Mouse (Mus musculus) C2C12 (cell line): ENCODE data around the gene Gpr157. TPM values are rescaled to one million over a fixed set of nuclear protein-coding genes. Genes with fewer than 3 reads are reported as not detected.

Source experiments
- H3K27me3 ChIP-seq: one replicate; pipeline ENCODE4 v1.6.1; 2011; ENCODE audit not compliant: control insufficient read depth, insufficient read depth, insufficient read length
- H3K36me3 ChIP-seq: one replicate; pipeline ENCODE4 v1.6.1; 2011; ENCODE audit not compliant: control insufficient read depth, insufficient read depth
- H3K4me3 ChIP-seq: one replicate; pipeline ENCODE4 v1.5.1; 2011; ENCODE audit warnings: mild to moderate bottlenecking, control low read depth; ENCODE audit not compliant: poor library complexity, insufficient read depth, severe bottlenecking
- H3K79me2 ChIP-seq: one replicate; pipeline ENCODE4 v1.6.1; 2011; ENCODE audit not compliant: control insufficient read depth, insufficient read depth
- H3K79me3 ChIP-seq: one replicate; pipeline ENCODE4 v1.6.1; 2011; ENCODE audit warnings: low read depth, control low read depth
- H3ac ChIP-seq: one replicate; pipeline ENCODE3; 2011; ENCODE audit warnings: low read depth; ENCODE audit not compliant: control insufficient read depth, insufficient read length
- CEBPB ChIP-seq: IDR thresholded peaks from one replicate; pipeline ENCODE4 v1.6.1; 2011; ENCODE audit warnings: low read depth, mild to moderate bottlenecking, control low read depth, moderate library complexity
- CTCF ChIP-seq: IDR thresholded peaks from one replicate; pipeline ENCODE4 v1.5.1; 2011; ENCODE audit not compliant: control insufficient read depth, insufficient read depth, insufficient read length
- FOSL1 ChIP-seq: IDR thresholded peaks from one replicate; pipeline ENCODE4 v1.8.0; 2011; ENCODE audit warnings: mild to moderate bottlenecking, low read length; ENCODE audit not compliant: poor library complexity, insufficient read depth, severe bottlenecking
- MAX ChIP-seq: IDR thresholded peaks from one replicate; pipeline ENCODE4 v1.6.1; 2011; ENCODE audit warnings: mild to moderate bottlenecking, control low read depth
- MYOD1 ChIP-seq: IDR thresholded peaks from one replicate; pipeline ENCODE4 v1.6.1; 2011; ENCODE audit warnings: low read depth; ENCODE audit not compliant: control insufficient read depth, insufficient read length
- MYOG ChIP-seq: IDR thresholded peaks from one replicate; pipeline ENCODE4 v1.6.1; 2011; ENCODE audit not compliant: control insufficient read depth, insufficient read length; ENCODE audit errors: extremely low read depth
- USF1 ChIP-seq: IDR thresholded peaks from one replicate; pipeline ENCODE4 v1.6.1; 2011; ENCODE audit warnings: low read depth, mild to moderate bottlenecking, control low read depth, moderate library complexity
- polyA plus RNA-seq: library from polyadenylated mRNA; unstranded; fragments of >200 nt; fragmentation: generic; extraction: Trizol; gene quantifications from one replicate; pipeline ENCODE4 v1.2.1, GENCODE M21; 2012; ENCODE audit warnings: missing spikeins

Gpr157 gene
- polyA plus RNA-seq, 1 experiment = 0.25 TPM

DNA sequence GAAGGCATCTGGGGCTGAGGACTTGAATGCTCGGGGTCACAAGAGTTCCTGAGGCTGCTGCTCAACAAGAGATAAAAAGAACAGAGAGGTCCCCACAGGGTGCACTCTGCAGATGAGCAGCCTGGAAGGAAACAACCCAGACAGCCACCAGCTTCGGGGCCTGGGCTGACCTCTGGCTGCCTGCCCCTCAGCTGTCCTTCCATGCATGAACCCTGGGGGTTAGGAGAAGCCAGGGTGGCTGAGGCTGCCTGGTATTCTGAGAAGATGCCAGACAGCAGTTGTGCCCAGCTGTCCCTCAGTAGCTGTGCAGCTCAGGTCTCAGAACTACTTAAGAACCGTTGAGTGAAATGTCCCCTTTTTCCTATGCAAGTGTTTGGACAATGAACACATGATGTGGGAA lies 35.3 kb downstream of the Gpr157 start:
- Histone ChIP-seq H3K36me3 (no peaks in the 10 kb centered on the region), H3K79me2 (no peaks in the 10 kb centered on the region), H3ac (no peak overlapping the region), H3K27me3 (peaks cover 4% of the 10 kb centered on the region), H3K79me3 (no peaks in the 10 kb centered on the region), H3K4me3 (no peak overlapping the region)
- TF ChIP-seq MAX (no peak), MYOG (no peak), USF1 (no peak), FOSL1 (no peak), MYOD1 (no peak), CEBPB (no peak), CTCF (no peak)

DNA sequence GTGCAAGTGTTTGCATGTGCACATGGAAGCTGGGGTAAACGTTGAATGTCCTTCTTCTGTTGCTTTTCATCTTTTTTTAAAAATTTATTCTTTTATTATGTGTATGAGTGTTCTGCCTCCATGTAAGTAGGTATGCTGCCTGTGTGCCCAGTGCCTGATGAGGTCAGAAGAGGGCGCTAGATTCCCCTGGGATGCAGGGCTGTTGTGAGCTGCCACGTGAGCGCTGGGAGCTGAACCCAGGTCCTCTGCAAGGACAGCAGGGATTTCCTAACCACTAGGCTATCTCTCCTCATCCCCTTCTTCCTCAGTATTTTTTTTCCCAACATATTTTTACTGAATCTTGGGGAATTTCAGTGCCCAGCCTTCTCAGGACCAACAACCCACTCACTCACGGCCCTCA lies 39.2 kb downstream of the Gpr157 start:
- TF ChIP-seq USF1 (no peak), MYOG (no peak), CEBPB (no peak), CTCF (no peak), MAX (no peak), MYOD1 (no peak)
- no peaks in the 10 kb centered on the region for H3K79me3 ChIP-seq
- peaks cover 4% of the 10 kb centered on the region for H3K27me3 ChIP-seq
- H3K4me3 ChIP-seq = no peak overlapping the region
- H3ac ChIP-seq = no peak overlapping the region
- H3K36me3 ChIP-seq = no peaks in the 10 kb centered on the region
- H3K79me2 ChIP-seq = no peaks in the 10 kb centered on the region

DNA sequence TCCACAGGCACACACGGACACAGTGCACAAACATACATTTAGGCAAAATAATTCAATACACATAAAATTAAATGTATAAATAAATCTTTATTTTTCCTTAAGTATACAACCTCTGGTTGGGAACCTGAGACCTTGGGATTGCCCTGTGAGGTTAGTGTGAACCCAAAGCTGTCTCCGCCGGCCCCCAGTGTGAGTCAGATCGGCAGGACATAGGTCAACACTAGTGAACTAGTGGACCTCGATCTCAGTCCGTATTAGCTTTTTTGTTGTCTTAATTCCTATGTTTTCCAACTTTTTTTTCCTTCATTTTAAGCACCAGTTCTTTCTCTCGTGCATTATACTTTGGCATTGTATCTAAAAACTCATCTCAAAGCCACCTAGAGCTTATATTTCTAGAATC lies 40.7 kb downstream of the Gpr157 start:
- Histone ChIP-seq H3K27me3 (peaks cover 4% of the 10 kb centered on the region), H3K4me3 (no peak overlapping the region), H3K36me3 (no peaks in the 10 kb centered on the region), H3ac (no peak overlapping the region), H3K79me3 (no peaks in the 10 kb centered on the region), H3K79me2 (no peaks in the 10 kb centered on the region)
- TF ChIP-seq CEBPB (no peak), USF1 (no peak), CTCF (no peak), MAX (no peak), MYOG (no peak), MYOD1 (no peak), FOSL1 (no peak)

DNA sequence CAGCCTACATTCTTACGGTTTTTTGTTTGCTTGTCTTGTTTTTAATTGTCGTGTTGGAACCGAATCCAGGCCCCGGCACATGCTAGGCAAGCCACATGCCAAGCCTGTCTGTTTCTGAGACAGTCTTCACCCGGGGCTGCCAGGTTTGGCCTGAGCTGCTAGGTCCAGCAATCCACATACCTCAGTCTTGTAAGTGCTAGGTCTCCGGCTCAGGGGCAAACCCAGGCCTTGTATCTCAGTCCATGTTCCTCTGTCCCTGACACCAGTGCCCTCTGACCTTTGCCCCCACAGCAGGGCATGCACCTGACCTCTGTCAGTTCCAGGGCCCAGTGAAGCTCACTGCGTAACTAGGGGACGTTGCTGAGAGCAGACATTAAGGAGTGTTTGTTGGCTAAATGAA lies 41.4 kb downstream of the Gpr157 start:
- no peaks in the 10 kb centered on the region for H3K27me3 ChIP-seq
- H3ac ChIP-seq = no peak overlapping the region
- no peaks in the 10 kb centered on the region for H3K79me3 ChIP-seq
- H3K36me3 ChIP-seq = no peaks in the 10 kb centered on the region
- H3K79me2 ChIP-seq = no peaks in the 10 kb centered on the region
- no peak overlapping the region for H3K4me3 ChIP-seq
- TF ChIP-seq USF1 = no peak
- no peak for TF ChIP-seq MYOD1
- TF ChIP-seq FOSL1 = no peak
- TF ChIP-seq MAX = no peak
- TF ChIP-seq CEBPB = no peak
- no peak for TF ChIP-seq CTCF
- TF ChIP-seq MYOG = no peak

DNA sequence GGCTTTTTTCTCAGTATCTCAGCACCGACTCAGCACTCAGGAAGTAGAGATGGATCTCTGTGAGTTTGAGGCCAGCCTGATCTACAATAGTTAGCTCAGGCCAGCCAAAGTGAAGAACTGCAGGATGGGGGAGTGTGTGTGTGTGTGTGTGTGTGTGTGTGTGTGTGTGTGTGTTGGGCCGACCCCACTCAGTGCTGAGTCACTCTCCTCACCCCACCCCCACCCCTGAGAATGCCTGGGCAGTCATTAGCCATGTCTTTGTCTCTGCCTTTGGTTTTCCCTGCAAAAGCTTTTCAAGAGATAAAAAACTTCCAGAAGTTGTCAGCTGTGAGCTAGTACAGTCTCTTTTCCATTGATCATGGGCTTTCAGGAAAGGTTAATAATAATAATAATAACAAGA lies 43.5 kb downstream of the Gpr157 start:
- no peak for TF ChIP-seq CEBPB
- TF ChIP-seq FOSL1 = no peak
- TF ChIP-seq MYOG = no peak
- TF ChIP-seq USF1 = no peak
- TF ChIP-seq MYOD1 = no peak
- no peak for TF ChIP-seq MAX
- no peak for TF ChIP-seq CTCF
- Histone ChIP-seq H3K4me3 (no peak overlapping the region), H3K36me3 (no peaks in the 10 kb centered on the region), H3K79me3 (no peaks in the 10 kb centered on the region), H3K27me3 (no peaks in the 10 kb centered on the region), H3ac (no peak overlapping the region), H3K79me2 (no peaks in the 10 kb centered on the region)

DNA sequence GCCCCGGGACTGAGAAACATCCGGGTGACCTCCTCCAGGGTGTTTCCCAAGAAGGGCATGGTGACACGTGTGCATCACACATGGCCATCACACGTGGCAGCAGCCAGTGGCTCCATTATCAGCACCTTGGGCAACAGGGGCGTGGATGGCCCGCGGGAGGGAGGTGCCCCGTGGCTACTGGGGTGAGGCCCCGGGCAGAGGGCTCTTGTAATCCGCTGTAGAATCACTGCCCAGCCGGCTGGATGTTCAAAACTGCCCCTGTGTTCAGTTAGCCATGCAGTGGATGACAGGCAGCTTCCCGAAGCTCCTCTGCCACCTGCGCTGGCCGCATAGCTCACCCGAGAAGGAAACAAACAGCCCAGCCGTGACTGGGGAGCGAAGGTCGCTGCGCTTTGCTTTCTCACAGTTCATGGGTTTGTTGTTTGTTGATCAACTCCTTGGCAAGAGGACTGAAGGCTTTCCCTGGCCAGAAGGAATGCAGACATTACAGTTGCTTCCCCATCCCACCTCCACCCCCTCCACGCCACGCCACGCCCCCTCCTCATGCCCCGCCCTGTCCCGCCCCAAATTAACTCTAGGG lies 45.6 kb downstream of the Gpr157 start:
- Histone ChIP-seq H3K36me3 (no peaks in the 10 kb centered on the region), H3K79me3 (no peaks in the 10 kb centered on the region), H3K4me3 (no peak overlapping the region), H3K79me2 (no peaks in the 10 kb centered on the region), H3K27me3 (no peaks in the 10 kb centered on the region), H3ac (no peak overlapping the region)
- TF ChIP-seq FOSL1 (no peak), CEBPB (no peak), MAX (peak; percentile 20), MYOG (no peak), USF1 (no peak), MYOD1 (no peak)
